Mouse (Mus musculus) bone marrow, adult 2 months (tissue): ENCODE data around the gene Spryd4.

ENCODE experiments used
- CTCF ChIP-seq: fragments of 200-500 bp; IDR thresholded peaks from 2 replicates; pipeline ENCODE4 v1.5.1; 2011; ENCODE audit warnings: low read length, control low read depth; ENCODE audit not compliant: control insufficient read depth, insufficient read depth
- POLR2A ChIP-seq: fragments of 200-500 bp; IDR thresholded peaks from 2 replicates; pipeline ENCODE4 v1.6.1; 2011; ENCODE audit warnings: low read depth, mild to moderate bottlenecking, control low read depth, low read length, borderline replicate concordance; ENCODE audit not compliant: control insufficient read depth

GRCm38 (mm10) chr10:128231146-128231545 is 19.5 kb upstream of the Spryd4 start:
- TF ChIP-seq CTCF = no peak
- no peak for TF ChIP-seq POLR2A
